Mouse (Mus musculus) cerebellum, adult (tissue): ENCODE measurements at regions not wholly inside any gene's neighbourhood (a gene's known extent, or its start where the extent isn't known, plus 50 kb on each side); places are given as distances from the start of the nearest gene placed in this dataset.

ENCODE experiments used
- ATAC-seq: cut with Nextera tagmentation; 2 replicates; pipeline ENCODE4 v1.9.2; 2017; ENCODE audit warnings: mild to moderate bottlenecking, moderate library complexity, mixed read lengths; ENCODE audit not compliant: insufficient number of reproducible peaks, low FRiP score, low TSS enrichment

GRCm38 (mm10) chr4:23985956-23986355 is 510.3 kb upstream of the Mms22l start:
- no peak for ATAC-seq

- ATAC-seq: no peak
These were observed 502.4 kb upstream of the Mms22l start for GRCm38 (mm10) chr4:23993823-23994222.

GRCm38 (mm10) chr4:23994261-23994965 is 501.8 kb upstream of the Mms22l start:
- no peak for ATAC-seq

- ATAC-seq: no peak
These were observed 489.8 kb upstream of the Mms22l start for GRCm38 (mm10) chr4:24006257-24006955.

- ATAC-seq: peak; percentile 15; the same call in 1 of the 2 replicates
These were observed 476.8 kb upstream of the Mms22l start for GRCm38 (mm10) chr4:24019178-24020104.
